Mouse (Mus musculus): ENCODE data around the gene Clmp.

DNA sequence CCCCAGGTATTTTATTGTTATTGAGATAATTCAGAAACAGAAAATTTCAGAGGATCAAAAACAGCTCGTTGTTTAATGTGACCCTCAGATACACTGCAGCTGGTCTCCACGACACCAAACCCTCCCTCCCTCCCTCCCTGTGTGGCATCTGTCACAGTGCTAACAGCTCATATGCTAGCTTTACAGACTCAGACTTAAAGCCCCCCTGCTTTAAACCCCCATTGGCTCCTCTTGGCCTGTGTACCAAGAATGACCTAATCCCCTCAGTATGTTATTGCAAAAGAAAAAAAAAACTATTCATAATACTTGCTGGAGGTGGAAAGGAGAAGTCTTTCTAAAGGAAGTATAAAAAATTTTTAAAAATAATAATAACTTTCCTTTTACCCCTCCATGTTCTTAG, 46.5 kb downstream of the Clmp start:
- TF ChIP-seq POLR2A (IDR thresholded peaks at IDR 0.05; ENCODE audit: insufficient read depth, low read depth, low read length): no peak
- no peak for TF ChIP-seq CTCF (IDR thresholded peaks at IDR 0.05)
- no peak for TF ChIP-seq EP300 (IDR thresholded peaks at IDR 0.05; ENCODE audit: insufficient read depth, low read depth, low read length)
